Mouse (Mus musculus) NIH3T3 (cell line): ENCODE data around the gene Olfr1424.
"Not testable (repeated sequence)": the region's sequence is repeated elsewhere in the genome, so short reads cannot be mapped to it uniquely, and the experiment has no call there.

Source experiments
- DNase-seq: peaks from one replicate; pipeline ENCODE4 v3.0.0-alpha.2; 2012; ENCODE audit warnings: low read depth

Gene Olfr1424

DNA sequence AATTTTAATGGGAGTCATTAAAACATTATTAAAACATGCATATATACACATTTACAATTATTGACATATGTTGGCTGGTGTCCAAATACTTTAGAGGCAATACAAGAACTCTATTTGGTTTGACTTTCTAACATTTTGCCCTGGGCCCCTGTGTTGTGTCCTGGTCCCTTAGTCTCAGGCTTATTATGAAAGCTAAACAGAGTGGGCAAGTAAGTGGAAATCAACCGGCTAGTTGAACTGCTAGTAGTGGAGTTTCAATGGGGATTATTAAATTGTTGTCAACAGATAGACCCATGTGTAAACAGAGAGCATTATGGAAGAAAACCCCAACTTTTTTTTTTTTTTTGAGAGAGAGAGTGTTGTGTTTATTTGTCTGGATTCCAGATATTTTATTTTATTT, at the start of gene Olfr1424:
Gene Olfr1424 (minus strand): TSS at position 101 of the 400 bp plus-strand sequence.
- not testable (repeated sequence) for DNase-seq

DNA sequence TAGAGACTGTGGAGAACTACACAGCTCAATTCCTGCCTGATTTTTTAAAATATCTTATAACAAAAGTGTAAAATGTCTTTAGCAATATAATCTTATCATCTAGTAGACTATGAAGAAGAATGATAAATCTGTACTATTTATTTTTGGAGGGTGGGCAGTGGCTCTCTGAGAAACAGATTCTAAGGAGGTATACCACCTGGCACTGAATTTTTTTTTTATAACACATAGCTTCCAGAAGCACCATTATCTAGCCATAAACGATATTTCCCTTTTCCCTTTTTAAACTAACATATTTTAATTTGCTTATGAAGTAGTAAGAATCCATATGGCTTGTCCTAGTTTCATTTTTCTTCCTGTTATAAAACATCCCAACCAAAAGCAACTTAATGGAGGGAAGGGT, 42.1 kb upstream of the Olfr1424 start:
- DNase-seq, result no peak

DNA sequence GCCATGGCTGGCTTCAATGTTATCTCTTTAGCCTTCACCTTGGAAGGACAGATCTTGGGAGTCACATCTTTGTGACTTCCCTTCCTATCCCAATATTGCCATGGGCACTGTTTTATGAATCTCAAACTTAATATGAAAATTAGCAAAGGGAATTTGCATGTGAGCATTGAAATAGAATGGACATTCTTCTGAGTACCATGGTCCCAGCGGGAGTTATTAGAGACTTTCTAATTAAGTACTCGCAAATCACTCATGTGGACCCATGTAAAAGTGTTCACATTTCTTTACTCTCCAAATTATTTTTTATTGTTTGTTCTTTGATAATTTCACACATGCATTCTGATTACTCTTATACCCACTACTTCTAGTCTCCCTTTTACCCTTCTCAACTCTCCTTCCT, 40.8 kb upstream of the Olfr1424 start, which contains the start of gene Olfr1427:
Gene Olfr1427 (minus strand): TSS at position 101 of the 400 bp plus-strand sequence.
- DNase-seq, result no peak

DNA sequence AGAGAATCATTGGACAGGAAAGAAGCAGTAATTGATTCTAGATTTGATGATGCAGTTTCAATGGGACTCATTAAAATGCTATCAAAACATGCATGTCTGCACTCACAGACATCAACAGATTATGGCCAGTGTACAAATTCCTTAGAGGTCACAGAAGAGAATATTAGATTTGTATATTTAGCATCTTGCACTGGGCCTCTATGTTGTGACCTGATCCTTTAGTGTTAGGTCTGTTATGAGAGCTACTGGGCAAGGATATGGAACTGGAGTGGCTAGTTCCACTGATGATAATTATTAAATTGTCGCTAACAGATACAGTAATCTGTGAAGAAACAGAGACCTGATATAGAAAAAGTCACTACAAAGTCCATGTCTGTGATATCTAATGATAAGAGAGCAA, 29.4 kb upstream of the Olfr1424 start, which contains the start of gene Olfr1426:
Gene Olfr1426 (minus strand): TSS at position 101 of the 400 bp plus-strand sequence.
- DNase-seq, result no peak

DNA sequence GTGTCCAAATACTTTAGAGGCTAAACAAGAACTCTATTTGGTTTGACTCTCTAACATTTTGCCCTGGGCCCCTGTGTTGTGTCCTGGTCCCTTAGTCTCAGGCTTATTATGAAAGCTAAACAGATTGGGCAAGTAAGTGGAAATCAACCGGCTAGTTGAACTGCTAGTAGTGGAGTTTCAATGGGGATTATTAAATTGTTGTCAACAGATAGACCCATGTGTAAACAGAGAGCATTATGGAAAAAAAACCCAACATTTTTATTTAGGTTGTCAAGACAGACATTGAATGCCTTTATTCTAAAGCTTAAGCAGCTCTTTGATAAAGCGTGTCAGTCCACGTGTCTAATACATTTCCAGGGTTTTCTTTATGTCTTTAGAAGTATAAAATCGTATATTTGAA, 15.1 kb upstream of the Olfr1424 start, which contains the start of gene Olfr1425:
Gene Olfr1425 (minus strand): TSS at position 101 of the 400 bp plus-strand sequence.
- DNase-seq, result not testable (repeated sequence)

DNA sequence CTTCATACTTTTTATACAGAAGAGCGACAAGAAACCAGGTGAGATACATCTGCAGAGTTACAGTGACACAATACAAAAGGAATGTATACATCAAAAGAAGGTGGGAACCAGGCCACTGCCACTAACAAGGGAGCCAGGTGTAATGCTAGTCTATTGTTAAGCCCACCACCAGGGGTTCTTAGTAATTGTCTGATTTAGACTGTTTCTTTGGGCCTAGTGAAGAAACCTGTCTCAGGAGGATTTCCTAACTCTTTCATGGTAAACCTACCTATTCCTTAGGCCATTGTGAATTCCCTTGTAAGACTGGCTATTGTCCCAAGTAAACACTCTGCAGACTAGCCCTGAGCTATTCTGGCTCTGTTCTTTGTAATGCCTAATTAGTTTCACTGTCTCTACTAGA, 7.1 kb upstream of the Olfr1424 start:
- not testable (repeated sequence) for DNase-seq

DNA sequence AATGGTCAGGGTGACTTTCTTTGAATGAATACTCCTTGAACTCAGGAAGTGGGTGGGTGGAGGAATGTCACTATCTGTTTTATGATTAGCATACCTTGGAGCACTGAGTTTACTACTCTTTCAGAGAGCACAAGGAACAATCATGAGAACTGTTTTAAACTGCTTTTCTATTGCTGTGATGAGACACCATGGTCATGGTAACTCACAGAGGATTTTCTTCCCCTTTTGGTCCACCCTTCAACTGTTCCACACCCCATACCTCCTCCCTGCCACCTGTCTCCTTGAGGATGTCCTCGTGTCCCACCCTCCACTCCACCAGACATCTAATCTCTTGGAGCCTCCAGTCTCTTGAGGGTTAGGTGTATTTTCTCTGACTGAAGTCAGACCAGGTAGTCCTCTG, 5.3 kb upstream of the Olfr1424 start:
- not testable (repeated sequence) for DNase-seq

DNA sequence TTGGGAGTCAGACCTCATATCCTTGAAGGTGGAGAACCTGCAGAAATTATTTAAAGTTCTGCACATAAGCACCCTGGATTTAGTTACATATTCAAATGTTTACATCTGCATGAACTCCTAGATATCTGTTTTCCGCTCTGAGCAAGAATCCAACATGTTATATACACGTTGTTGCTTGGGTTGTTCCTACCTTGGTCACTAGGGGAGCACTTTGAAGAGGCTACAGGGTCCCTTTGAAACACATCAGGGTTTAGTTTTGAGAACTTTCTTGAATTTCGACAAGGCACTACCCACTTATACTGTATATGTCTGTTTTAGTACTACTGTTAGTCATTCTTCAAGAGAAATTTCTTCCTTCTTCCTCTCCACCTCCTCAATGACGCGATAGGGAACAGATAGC, 19.3 kb downstream of the Olfr1424 start:
- DNase-seq, result no peak

DNA sequence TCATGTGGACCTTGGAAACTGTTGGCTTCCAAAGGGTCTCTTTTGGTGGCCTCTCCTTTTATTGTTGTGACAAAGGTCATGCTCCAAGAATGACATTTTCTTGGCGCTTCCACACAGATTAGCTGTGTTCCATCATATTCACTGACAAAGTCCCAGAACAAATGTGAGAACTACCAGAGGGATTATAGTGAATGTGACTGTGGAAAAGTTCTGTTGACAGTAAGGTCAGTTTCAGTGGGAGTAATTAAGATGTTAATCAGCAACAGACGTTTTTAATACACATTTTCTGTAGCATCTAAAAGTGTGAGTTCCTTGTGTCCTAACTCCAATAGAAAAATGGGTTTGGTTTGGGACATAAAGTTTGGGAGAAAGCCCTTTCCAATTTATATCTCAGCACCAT, 21.3 kb downstream of the Olfr1424 start, which contains the start of gene Olfr1423:
Gene Olfr1423 (minus strand): TSS at position 101 of the 400 bp plus-strand sequence.
- DNase-seq, result no peak

DNA sequence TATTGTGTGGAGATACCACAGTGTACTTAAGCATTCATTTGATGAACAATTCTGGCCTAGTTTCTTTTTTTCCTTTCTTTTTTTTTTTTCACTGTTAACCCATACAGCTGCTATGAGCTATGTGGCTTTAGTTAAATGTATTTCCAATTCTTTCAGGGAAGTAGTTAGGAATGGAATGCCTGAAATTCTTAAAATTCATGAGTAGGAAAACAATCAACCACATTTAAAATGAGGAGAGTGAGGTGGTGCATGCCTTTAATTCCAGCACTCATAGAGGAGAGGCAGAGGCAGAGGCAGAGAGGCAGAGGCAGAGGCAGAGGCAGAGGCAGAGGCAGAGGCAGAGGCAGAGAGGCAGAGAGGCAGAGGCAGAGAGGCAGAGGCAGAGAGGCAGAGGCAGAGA, 24.8 kb downstream of the Olfr1424 start:
- DNase-seq, result no peak

DNA sequence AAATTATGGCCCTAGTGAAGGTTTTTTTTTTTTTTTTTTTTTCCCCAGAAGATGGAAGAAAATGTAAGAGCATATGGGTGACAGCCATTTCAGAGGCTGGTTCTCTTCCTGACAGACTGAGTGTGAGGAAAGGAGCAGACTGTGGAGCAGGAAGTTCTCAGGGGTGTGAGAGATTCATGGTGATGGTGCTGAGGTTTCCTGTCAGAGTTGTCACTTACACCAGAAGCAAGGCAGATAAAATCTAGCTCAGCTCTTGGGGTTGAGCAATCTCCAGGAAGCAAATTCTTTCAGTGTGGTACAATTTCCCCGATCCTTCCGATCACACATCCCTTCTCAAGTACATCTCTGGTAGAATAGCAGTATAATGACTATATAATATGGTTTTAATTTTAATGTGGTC, 35.9 kb downstream of the Olfr1424 start:
- no peak for DNase-seq

DNA sequence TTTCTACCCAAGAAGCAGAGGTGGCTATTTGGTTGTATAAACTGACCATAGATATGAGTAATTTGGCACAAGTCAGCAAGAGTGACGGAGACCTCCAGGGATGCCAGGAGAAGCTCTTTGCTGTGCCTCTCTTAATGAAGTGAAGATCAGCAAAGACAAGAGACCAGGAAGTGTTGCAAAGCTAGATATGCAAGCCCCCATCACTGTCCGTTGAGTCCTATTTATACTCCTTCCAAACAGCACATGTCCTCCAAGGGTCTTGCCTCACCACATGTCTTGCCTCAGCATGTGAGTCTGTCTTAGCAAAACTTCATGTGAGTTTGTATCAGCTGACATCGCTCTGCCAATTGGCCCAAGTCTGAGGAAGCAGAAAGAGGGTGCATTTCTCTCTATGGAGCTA, 37.1 kb downstream of the Olfr1424 start:
- DNase-seq, result no peak

DNA sequence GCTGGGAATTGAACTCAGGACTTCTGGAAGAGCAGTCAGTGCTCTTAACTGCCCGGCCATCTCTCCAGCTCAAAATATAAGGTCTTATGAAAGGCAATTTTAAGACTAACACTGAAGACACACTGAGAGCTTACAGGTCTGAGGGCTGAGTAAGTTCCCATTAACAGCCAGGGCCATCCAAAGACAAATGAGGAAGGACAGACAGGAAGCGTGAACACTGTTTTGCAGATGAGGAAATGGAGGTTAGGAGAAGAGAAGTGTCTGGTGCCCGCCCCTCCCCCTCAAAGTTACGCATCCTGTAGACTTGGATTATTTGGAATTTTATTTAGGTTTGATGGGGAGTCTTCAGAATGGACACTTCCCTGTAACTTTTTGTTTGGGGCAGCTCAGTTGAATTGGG, 38.3 kb downstream of the Olfr1424 start:
- DNase-seq, result no peak

DNA sequence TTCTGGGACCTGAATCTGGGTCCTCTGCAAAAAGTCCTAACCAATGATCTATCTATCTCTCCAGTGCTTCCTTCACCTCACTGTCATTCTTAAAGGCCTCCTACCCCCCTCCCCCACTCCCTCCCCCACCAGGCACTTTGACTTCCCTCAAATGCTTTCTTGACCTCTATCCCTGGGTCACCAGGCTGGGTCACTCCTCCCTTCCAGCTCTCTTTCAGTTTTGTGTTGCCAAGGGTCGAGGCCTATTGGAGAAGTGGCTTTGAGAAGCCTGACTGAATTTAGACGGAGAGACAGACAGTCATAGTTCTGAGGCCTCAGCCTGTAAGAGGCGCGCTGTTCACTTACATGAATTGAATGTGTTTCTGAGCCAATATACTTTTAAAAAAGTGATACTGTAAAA, 46.3 kb downstream of the Olfr1424 start:
- DNase-seq, result no peak

DNA sequence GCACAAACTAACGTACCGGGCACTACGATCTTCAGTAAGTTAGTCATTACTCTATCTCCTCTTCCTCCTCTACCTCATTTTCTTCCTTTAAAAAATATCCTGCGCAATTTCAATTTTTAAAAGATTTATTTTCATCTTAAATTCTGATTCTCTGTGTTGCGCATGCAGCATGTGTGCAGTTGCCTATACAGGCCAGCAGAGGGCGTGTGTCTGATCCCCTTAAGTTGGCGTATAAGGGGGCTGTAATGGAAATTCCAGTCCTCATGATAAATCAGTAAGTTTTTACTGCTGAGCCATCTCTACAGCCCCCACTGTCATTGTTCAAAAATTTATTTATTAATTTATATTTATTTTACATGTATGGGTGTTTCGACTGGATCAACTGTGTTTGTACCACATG, 46.8 kb downstream of the Olfr1424 start:
- peak; percentile 38 for DNase-seq

DNA sequence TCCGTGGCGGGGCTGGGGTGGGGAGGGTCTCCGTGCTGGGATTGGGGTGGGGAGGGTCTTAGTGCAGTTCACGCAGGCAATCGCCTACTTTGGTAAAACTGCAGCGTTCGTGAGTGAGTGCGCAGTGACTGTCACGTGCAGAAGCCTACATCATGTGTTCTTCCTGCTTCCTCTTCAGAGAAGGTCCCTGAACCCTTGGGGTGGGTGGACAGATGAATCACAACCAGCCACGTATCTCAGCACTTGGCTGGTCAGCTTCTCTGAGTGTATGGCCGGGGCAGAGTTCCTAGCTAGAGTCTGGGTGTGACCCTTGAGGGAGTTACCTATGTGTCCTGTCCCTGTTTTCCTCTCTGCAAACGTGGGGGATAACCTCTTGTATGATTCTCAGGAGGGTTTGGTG, 49.3 kb downstream of the Olfr1424 start:
- peak; percentile 87 for DNase-seq

DNA sequence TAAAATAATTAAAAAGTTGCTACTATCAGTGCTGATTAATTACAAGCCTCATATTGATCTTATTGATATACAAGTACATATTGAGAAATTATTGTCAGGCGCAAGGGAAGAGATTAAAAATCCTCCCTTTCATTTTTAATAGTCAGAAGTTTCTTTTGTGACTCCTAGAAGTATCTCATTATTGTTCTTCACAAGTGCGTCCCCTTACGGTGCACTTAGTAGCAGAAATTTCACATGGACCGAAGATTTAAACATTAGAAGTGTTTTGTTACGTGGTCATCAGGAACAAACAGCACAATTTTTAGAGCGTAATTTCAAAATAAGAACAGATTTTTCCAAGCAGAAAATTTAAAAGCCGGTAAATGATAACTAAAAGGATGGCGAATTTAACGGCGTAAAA, 49.9 kb downstream of the Olfr1424 start:
- peak; percentile 63 for DNase-seq

DNA sequence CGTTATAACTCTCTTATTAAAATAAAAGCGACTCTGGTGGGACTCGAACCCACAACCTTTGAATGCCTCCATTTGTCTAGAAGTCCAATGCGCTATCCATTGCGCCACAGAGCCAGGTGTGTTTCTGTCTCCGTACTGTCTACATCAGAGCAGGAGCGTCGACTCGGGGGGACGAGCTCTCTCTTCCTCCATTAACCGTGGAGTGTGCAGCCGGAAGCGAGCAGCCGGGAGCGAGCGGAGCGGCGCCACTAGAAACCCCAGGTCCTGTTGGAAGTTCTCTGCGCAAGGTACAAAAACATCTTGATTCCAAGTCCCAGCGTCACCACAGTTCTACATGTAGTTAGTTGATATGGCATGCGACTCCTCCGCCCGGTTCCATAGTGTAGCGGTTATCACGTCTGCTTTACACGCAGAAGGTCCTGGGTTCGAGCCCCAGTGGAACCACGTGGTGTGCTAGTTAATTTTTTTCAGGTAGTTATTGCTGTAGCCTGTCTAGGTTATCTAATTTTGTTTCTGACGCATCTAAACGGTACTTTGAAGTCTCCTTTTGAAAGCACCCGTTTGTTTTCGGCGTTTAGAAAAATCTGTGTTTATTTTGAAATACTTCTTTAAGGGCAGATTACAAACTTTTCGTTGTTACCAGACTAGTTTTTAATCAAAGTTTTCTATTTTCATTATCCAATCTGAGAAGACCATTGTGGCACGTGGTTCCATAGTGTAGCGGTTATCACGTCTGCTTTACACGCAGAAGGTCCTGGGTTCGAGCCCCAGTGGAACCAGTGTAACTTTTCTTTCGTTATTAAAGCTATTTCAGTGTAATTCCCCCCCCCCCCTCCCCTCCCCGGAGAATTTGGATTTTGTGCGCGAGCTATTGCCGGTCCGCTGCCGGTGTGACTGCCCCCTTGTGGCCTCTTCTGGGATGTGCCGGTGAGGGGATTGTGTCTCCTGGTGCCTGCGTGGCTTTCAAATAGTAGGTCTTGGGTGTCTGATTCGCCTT, 50.6 kb downstream of the Olfr1424 start:
- peak; percentile 99 for DNase-seq

DNA sequence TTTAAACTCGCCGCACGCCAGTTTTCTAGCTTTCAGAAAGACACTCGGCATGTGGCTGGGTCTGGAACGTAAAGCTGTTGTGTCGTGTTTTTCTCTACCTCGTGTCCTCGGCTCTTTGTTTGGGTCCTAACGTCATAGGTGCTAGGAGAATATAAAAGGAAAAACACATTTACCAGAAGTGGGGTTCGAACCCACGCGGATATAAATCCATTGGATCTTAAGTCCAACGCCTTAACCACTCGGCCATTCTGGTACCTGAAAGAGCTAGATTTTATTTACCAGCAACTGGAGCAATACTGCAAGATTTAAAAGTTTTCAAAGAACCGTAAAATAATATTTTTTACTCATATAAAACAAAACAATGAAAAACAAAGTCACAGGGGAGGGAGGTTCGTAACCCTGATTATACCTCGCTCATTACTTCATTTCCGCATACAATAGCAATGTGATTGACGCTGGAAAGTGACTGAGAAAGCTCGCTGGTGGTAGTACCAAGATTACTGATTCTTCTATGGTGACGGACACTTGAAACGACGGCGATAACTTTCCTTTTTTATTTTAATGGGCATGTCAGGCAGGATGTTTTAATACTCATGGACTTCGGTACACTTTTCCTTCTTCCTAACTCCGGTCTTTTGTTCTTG, 51.4 kb downstream of the Olfr1424 start:
- DNase-seq, result peak; percentile 96

DNA sequence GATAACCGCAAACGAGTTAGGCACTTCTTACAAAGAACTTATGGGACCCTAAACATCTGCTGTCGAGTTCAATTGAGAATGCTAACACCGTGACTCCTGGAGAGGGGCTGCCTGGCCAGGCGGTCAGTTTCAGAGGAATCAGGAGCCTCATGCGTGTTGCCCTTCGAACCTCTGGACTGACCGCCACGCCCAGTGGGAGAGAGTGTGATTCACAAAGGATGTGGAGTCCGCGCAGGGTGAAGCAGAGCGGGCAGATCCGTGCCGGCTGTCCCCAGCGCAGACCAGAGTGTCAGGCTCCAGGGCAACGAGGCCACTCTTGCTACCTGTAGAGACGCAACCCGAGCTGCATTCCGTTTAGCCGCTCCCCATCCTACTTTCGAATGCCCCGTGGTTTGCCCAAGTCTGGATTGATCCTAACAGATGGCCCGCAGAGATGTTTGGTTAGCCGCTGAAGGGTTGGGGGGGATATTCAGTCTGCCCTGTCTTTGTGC, 52.2 kb downstream of the Olfr1424 start:
- peak; percentile 85 for DNase-seq

DNA sequence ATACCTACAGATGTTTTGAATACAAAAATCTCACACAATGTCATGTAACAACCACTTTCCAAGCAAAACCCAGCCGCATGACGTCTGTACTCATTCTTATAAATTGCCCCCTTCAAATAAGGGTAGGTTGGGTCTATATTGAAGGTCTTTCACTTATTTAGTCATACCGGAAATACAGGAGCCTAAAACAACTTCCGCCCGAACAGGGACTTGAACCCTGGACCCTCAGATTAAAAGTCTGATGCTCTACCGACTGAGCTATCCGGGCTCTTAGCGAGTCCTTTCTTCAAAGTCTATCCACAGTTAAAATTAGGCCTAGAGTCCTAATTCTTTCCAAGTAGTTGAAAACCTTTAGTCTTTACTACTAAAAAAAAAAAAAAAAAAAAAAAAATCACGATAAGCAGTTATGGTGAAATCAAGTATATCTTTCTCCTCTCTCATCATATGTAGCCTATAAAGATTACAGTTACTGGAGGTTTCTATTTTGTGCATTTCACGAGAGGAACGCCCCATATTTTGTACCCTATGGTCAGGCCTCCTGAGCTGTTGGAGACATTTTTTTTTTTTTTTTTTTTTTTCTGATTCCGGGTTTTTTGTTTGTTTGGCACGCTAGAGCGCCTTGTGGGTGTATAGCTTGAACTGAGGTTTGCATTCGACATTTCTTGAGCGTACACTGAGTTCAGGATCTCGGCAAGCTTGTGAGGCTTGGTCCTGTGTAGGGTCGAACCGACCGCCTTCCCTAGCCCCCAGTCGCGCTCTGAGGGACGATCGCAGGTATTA, 52.8 kb downstream of the Olfr1424 start:
- peak; percentile 93 for DNase-seq
